Mouse (Mus musculus): ENCODE data around the gene Fdxr. TPM values are rescaled to one million over a fixed set of nuclear protein-coding genes. Genes with fewer than 3 reads are reported as not detected.

Gene Fdxr
- polyA plus RNA-seq, 1 experiment from 2014 or later = 14.2 TPM

Small RNAs within 50 kb of the gene (microRNA-seq; reads per million reads assigned to microRNA genes)
- not detected for gene Gm25837

Other genes starting within 250 kb of the Fdxr start
- not detected in 2 replicates for gene Cd300ld5, start 239.3 kb downstream of the Fdxr start, polyA plus RNA-seq (2014; fragmentation: Nextera tagmentation; extraction: Ambion mirVana)
- not detected in 2 replicates for gene Cd300ld3, start 228.6 kb downstream of the Fdxr start, polyA plus RNA-seq (2014; fragmentation: Nextera tagmentation; extraction: Ambion mirVana)
- gene Cd300e, start 214.9 kb downstream of the Fdxr start, polyA plus RNA-seq (2014; fragmentation: Nextera tagmentation; extraction: Ambion mirVana) = 0.08 and 0.19 TPM in 2 replicates
- 3.3 and 5.0 TPM in 2 replicates for gene Rab37, start 185.6 kb downstream of the Fdxr start, polyA plus RNA-seq (2014; fragmentation: Nextera tagmentation; extraction: Ambion mirVana)
- 0.27 and 1.0 TPM in 2 replicates for gene Cd300lf, start 143.1 kb downstream of the Fdxr start, polyA plus RNA-seq (2014; fragmentation: Nextera tagmentation; extraction: Ambion mirVana)
- gene Slc9a3r1, start 113.7 kb downstream of the Fdxr start, polyA plus RNA-seq (2014; fragmentation: Nextera tagmentation; extraction: Ambion mirVana) = 157 and 165 TPM in 2 replicates
- 7.0 and 8.3 TPM in 2 replicates for gene Tmem104, start 89.6 kb downstream of the Fdxr start, polyA plus RNA-seq (2014; fragmentation: Nextera tagmentation; extraction: Ambion mirVana)
- 16.4 and 16.7 TPM in 2 replicates for gene Nat9, start 89.2 kb downstream of the Fdxr start, polyA plus RNA-seq (2014; fragmentation: Nextera tagmentation; extraction: Ambion mirVana)
- not detected in 2 replicates for gene Grin2c, start 9.8 kb downstream of the Fdxr start, polyA plus RNA-seq (2014; fragmentation: Nextera tagmentation; extraction: Ambion mirVana)
- 1.4 and 1.6 TPM in 2 replicates for gene Fads6, start 20.6 kb upstream of the Fdxr start, polyA plus RNA-seq (2014; fragmentation: Nextera tagmentation; extraction: Ambion mirVana)
- not detected in 2 replicates for gene Otop2, start 30.1 kb upstream of the Fdxr start, polyA plus RNA-seq (2014; fragmentation: Nextera tagmentation; extraction: Ambion mirVana)
- gene Ush1g, start 45.0 kb upstream of the Fdxr start, polyA plus RNA-seq (2014; fragmentation: Nextera tagmentation; extraction: Ambion mirVana) = 0.14 TPM in 1 of 2 replicates, not detected in the other
- 0.36 and 0.65 TPM in 2 replicates for gene Otop3, start 57.7 kb upstream of the Fdxr start, polyA plus RNA-seq (2014; fragmentation: Nextera tagmentation; extraction: Ambion mirVana)
- 11.5 and 14.4 TPM in 2 replicates for gene Hid1, start 90.7 kb upstream of the Fdxr start, polyA plus RNA-seq (2014; fragmentation: Nextera tagmentation; extraction: Ambion mirVana)
- gene Cdr2l, start 104.9 kb upstream of the Fdxr start, polyA plus RNA-seq (2014; fragmentation: Nextera tagmentation; extraction: Ambion mirVana) = 10.6 and 11.6 TPM in 2 replicates
- 218 and 224 TPM in 2 replicates for gene Mrpl58, start 126.7 kb upstream of the Fdxr start, polyA plus RNA-seq (2014; fragmentation: Nextera tagmentation; extraction: Ambion mirVana)
- 899 and 962 TPM in 2 replicates for gene Atp5h, start 142.9 kb upstream of the Fdxr start, polyA plus RNA-seq (2014; fragmentation: Nextera tagmentation; extraction: Ambion mirVana)
- gene Kctd2, start 143.1 kb upstream of the Fdxr start, polyA plus RNA-seq (2014; fragmentation: Nextera tagmentation; extraction: Ambion mirVana) = 11.0 and 18.8 TPM in 2 replicates
- gene Trim80, start 163.5 kb upstream of the Fdxr start, polyA plus RNA-seq (2014; fragmentation: Nextera tagmentation; extraction: Ambion mirVana) = 0.12 TPM in 2 replicates
- gene Slc16a5, start 185.4 kb upstream of the Fdxr start, polyA plus RNA-seq (2014; fragmentation: Nextera tagmentation; extraction: Ambion mirVana) = 1.9 and 2.5 TPM in 2 replicates
- 6.5 and 6.9 TPM in 2 replicates for gene Armc7, start 198.6 kb upstream of the Fdxr start, polyA plus RNA-seq (2014; fragmentation: Nextera tagmentation; extraction: Ambion mirVana)
- 115 and 133 TPM in 2 replicates for gene Nt5c, start 214.8 kb upstream of the Fdxr start, polyA plus RNA-seq (2014; fragmentation: Nextera tagmentation; extraction: Ambion mirVana)
- gene Jpt1, start 237.3 kb upstream of the Fdxr start, polyA plus RNA-seq (2014; fragmentation: Nextera tagmentation; extraction: Ambion mirVana) = 573 and 633 TPM in 2 replicates

Data from intestine, embryonic 14.5 days (tissue).